Mouse (Mus musculus) monocyte, adult 2 months (primary cell): ENCODE data around the gene C030005K15Rik.
"Not testable (repeated sequence)": the region's sequence is repeated elsewhere in the genome, so short reads cannot be mapped to it uniquely, and the experiment has no call there.

Source experiments
- DNase-seq, 2 experiments: peaks; one replicate each; pipeline ENCODE4 v3.0.0; 2022; ENCODE audit warnings: low spot score in 2 of 2, low read depth in 1 of 2

The C030005K15Rik gene

DNA sequence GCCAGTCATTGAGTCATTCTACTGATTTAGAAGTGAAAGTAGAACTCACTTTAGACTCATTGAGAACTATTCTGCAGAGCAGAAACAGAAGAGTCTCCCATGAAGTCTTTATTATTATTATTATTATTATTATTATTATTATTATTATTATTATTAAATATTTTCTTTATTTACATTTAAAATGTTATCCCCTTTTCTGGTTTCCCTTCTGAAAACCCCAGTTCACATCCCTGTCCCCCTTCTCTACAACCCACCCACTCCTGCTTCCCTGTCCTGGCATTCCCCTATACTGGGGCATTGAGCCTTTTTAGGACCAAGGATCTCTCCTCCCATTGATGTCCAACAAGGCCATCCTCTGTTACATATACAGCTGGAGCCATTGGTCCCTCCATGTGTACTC lies at the start of gene C030005K15Rik:
TSS of gene C030005K15Rik (minus strand) at position 101 of the 400 bp plus-strand sequence.
- not testable (repeated sequence) for DNase-seq

DNA sequence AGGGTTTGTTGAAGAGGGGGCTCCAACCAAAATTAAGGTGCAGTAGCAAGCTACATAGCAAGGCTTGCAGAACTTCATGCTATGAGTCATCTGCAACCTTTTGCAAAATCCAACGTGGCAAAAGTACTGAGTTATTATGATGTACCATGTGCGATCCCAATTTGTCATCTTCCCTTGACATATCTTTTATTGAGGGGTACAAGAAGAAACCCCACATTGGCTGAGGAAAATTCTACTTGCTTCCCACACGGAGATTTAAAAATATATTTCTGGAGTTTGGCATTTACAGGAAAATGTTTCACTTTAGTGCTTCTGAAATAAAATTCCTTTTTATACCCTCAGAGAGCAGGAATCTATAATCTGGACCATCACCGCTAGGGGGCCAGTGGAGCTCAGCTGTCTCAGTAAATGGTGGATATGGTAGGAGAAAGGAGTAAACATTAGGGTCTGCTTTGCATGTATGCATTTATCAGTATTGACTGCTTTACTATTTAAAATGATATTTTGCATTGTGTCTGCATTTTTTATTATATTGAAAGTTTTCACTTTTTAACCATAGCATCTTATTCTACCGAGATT lies 41.7 kb upstream of the C030005K15Rik start:
- DNase-seq = no peak

DNA sequence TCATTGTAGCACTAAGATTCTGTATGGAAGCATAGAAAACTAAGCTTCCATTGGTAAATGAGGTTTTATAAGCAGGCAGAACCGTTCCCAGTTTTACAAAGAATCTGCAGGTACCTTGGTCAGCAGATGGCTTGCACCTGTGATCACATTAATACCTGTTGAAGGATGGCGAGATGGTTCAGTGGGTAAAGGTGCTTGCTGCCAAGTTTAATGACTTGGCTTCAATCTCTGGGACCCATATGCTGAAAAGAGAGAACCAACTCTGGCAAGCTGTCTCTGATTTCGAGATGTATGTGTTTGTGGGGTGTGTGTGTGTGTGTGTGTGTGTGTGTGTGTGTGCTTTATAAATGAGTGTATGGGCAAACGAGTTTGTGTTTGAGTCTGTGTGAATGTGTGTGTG lies 27.3 kb upstream of the C030005K15Rik start:
- no peak for DNase-seq

DNA sequence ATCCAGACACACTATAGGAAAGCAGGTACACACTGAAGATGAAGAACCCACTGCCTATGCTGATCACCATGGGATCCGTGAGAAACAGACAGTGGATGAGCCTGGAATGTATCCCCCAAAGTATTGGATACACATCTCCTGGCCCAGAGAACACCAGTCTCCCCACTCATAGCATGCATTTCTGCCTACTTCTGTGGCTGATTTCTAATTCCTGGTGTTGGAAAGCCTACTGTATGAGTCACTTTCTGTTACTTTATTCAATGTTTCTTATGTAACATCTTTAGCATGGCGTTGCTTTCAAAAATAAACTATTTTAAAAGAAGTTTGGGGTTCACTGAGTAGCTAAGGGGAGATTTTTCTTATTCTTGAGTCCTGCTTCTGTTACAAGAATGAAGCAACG lies 20.7 kb upstream of the C030005K15Rik start:
- DNase-seq = no peak

DNA sequence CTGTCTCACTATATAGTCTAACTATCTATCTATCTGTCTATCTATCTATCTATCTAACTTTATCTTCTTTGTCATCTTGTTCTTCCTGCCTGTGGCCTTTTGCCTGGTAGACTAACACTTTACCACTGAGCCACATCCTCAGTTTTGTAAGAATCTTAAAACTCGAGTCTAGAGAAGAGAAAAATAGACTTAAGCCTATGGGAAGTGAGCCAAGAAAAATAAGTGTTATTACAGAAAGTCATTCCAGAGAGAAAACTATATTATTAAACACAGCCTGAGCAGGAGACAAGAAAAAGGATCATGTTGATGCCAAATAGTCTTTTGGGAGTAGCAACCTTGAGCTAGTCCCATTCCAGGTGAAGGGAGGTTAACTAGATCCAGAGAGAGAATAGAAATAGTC lies 626 bp downstream of the C030005K15Rik start:
- DNase-seq = no peak

DNA sequence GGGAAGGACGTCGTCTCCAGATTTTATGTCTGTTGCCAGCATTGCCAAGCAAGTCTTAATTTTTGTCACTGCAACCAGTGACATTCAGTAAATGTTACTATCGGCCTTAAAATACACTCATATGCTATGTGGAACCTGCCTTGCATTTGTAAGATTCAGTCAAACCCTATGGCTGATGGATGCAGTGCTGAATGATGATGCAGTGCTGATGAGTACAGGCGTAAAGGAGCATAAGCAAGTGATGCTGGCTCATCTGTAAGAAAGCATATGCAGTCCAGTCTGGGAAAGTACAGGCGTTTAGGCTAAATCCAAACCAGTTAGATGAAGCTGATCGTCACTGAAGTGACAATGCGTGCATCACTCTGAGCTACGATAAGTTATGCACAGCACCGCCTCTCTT lies 3.8 kb downstream of the C030005K15Rik start:
- no peak for DNase-seq

DNA sequence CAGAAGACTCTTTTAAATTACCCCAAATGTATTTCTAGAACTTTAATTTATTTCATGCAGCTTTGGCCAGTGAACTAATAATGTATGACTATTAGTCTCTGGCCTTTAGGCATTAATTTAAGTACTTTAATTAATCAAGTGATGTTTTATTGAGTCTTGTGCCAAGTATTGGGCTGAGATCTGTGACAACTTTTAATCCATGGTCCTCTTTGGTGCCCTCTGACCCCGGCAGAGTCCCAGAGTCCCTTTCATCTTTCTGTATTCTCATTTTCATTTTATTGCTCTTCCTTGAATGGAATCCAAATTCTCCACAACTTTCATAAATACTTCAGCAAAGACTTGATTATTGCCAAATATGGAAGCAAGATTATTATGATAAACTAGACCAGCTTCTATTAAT lies 5.9 kb downstream of the C030005K15Rik start:
- DNase-seq = no peak

DNA sequence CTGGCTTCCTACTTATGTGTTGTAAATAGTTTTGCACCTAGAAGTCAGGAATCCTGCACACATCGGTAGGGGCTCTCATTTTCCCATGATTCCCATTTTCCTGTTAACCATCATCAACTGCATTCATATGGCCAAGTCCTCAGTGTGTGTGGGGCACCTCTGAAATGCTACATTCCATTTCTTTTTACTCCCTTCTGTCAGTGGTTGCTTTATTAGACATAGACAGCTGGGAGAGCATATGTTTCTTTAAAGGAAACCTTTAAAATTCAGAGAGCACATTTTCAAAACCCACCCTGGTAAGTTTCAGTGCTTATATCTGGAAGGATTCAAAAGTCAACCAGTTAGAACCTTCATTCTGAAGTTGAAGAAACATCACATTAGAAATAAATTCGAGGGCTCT lies 8.5 kb downstream of the C030005K15Rik start:
- DNase-seq = no peak

GRCm38 (mm10) chr10:97717233-97717632 lies 9.3 kb downstream of the C030005K15Rik start:
- no peak for DNase-seq

DNA sequence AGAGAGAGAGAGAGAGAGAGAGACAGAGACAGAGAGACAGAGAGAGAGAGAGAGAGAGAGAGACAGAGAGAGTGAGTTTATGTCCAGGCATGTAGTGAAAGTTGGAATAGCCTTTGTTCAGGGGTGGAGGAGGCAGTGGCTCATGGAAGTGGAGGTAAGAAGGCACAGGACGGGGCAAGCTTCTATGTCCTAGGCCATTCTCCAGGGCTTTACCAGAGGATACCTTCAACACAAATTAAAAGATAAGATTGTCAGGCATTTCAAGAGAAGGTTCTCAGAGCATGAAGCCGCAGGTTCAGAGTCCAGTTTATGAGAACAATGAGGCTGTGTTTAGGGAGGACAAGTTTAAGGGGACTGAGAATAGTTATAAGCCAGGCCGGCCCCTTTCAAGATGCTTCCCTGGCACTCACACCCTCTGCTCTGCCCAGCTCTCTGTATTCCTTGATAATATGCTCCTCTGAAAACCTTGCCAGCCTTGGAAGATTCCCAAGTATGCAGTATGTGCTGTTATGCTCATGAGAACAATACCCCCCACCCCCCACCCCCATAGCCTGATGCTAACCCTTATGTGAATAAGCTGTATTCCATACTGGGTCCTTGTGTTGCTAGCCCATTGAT lies 11.2 kb downstream of the C030005K15Rik start:
- DNase-seq = no peak

DNA sequence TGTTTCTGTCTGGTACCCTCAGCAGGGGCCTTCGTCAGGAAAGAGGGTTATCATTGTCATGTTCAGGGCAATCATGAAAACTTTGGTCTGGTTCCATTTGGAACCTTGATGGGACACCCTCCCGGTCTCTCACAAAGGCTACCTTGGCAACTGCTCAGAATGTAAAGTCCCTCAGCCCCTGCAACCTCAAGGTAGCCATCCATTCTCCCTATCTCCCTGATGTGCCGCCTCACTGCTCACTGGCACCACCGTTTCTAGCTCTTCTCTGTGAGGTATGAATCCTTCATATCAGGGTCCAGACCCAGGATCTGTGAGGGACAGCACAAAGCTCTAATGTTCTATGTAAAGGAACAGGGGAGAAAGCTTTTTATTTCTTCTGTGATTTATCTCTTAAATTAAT lies 12.0 kb downstream of the C030005K15Rik start:
- DNase-seq = no peak

DNA sequence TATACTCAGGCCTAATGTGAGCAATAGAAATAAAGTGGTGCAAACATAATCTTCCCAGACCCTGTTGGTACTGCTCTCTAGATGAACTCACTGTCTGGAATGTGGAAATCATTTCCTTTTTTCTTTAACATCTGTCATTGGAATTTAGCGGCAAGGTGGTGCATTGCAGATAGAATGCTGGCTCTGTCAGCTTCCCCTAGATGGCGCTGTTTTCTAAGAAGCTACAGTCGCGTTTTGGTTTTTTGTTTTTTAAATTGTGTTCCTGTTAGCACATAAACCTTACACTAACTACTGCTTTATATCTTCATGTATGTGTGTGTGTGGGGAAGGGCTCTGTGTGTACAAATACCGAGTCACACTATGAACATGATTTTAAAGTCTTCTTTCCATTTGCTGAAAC lies 13.9 kb downstream of the C030005K15Rik start:
- DNase-seq = no peak

DNA sequence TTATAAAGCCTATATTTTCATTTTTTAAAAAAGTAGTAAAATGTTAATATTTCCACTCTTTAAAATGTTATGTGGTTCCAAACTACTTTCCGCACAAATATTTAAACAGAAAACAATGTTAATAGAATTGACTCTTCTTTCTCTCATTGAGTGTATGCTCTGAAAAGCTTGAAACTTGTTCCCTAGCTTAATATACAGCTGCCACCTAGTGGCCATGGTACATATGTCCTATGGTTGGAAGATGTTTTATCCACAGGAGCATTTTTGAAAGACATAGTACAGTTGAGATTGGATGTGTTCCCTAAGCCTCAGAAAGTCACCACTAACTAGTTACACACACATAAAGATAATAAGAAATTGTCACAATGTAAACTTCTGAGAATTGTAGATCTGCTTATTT lies 22.0 kb downstream of the C030005K15Rik start:
- DNase-seq = no peak

DNA sequence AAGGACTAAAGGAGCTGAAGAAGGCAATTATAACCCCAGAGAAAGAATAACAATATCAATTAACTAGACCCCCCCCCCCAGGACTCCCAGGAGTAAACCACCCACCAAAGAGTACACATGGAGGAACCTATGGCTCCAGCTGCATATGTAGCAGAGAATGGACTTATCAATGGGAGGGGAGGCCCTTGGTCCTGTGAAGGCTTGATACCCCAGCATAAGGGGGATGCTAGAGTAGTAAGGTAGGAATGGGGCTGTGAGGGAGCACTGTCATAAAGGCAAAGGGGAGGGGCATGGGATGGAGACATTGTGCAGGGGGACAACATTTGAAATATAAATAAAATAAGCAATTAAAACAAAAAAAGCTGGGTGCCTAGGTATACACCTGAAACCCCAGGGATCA lies 24.2 kb downstream of the C030005K15Rik start:
- no peak for DNase-seq

- DNase-seq = no peak
Observed at GRCm38 (mm10) chr10:97693398-97694135, 33.0 kb downstream of the C030005K15Rik start.

DNA sequence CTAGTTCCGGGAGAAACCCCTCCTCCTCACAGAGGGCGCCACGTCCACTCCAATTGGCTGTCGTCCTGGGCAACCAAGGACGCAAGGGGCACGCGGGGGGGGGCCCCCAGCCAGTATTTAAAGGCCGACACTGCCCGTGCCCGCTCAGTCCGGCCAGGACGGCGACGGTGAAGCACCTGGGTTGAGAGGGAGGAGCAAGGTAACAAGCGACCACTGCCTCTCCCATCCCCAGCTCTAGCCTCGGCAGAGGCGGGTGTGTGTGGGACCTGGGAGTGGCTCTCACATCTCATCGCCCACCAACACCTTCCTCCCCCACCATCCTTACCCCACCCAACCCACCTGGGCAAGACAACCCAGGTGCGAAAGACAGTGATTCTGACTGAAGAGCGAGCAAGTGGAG lies 33.6 kb downstream of the C030005K15Rik start, which contains the start of gene Ccer1:
TSS of gene Ccer1 (plus strand) at position 147 of the 400 bp plus-strand sequence.
- DNase-seq = no peak

GRCm38 (mm10) chr10:97689425-97689824 lies 37.1 kb downstream of the C030005K15Rik start:
- DNase-seq = no peak

- no peak for DNase-seq
Observed at GRCm38 (mm10) chr10:97687198-97687597, 39.4 kb downstream of the C030005K15Rik start.

- DNase-seq = no peak
Observed at GRCm38 (mm10) chr10:97682981-97683380, 43.6 kb downstream of the C030005K15Rik start.
